Mouse (Mus musculus): ENCODE data around the gene Bbs2.

DNA sequence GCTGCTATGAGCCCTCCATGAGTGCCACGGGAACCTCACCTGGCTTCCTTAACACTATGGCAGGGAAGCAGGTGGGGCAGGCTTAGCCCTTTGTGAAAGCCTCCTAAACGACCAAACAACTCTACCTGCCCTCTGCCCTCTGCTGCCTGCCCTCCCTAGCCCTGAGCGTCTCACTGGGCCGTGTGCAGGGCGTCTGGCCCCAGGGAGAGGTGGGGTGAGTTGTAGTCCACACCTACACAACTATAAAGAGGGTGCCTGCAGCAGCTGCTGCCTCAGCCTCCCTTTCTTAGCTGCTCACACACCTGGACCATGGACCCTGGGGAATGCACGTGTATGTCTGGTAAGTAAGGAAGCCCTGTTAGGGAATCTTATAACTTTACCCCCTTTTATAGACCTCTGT, 38.2 kb upstream of the Bbs2 start, which contains the start of gene Mt4:
- TF ChIP-seq POLR2A (IDR thresholded peaks at IDR 0.05; ENCODE audit: low read depth, low read length) = no peak
- no peak for TF ChIP-seq CTCF (conservative IDR thresholded peaks at IDR 0.05; ENCODE audit: insufficient read depth, insufficient read length, low read depth, low read length)
